Mouse (Mus musculus) erythroblast, adult 5-6 weeks (primary cell): ENCODE measurements around the gene Oip5. TPM values are rescaled to one million over a fixed set of nuclear protein-coding genes. Genes with fewer than 3 reads are reported as not detected.
A peak's percentile ranks its signal among the peaks of the same experiment; 100 is the strongest.
"Not testable (repeated sequence)": the region's sequence is repeated elsewhere in the genome, so short reads cannot be mapped to it uniquely, and the experiment has no call there.

Experiments
- ATAC-seq: replicated peaks from 2 replicates; pipeline ENCODE4 v1.8.0; 2016; ENCODE audit warnings: moderate number of reproducible peaks, mild to moderate bottlenecking, moderate TSS enrichment, inconsistent platforms; ENCODE audit not compliant: poor library complexity, low FRiP score, severe bottlenecking
- total RNA-seq, 2 experiments: library from RNA; stranded (forward) in 1 of 2; stranded (reverse) in 1 of 2; fragments of 150-400 nt in 1 of 2; fragments of 200-764, 138-1000 nt in 1 of 2; gene quantifications; 2 replicates each; pipeline versions ENCODE4 v1.2.3 to v1.2.4; 2015 to 2017; ENCODE audit warnings: low replicate concordance in 2 of 2

Oip5 gene
- 32.4 and 64.9 TPM in 2 replicates for total RNA-seq (2015; ENCODE audit: low replicate concordance)
- 62.0 and 66.3 TPM in 2 replicates for total RNA-seq (2017; ENCODE audit: low replicate concordance)

DNA sequence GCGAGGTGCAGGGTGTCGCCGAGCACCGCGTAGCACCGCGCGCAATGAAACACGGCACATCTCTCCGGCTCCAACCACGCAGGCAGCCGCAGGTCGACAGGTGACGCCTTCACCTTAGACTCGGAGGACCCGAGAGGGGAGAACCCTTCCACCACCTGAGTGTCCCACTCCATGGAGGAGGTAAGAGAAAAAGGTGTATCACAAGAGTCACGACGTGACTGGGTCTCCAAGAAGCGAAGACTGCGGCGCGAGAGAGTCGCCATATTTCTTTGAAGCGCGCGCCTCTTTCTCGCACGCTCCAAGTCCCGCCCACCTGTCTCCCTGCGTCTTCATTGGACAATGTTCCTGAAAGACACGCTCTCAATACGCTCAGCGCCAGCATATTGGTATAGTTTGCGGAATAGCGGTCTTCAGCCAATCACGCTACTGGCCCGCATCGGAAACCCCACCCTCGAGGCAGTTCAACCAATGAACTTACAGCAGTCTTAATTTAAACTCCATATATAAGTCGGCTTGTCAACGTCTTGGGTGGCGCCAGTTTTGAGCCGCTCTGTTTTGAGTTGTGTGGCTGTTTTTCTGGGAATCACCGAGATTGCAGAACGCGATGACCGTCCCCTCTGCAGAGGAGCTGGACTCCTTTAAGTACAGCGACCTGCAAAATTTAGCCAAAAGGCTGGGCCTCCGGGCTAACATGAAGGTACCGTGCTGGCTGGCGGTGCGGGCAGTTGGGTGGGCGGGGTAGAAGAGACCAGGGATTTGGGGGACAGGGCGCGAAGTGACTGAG lies at the start of gene Oip5, which contains the start of gene Nusap1:
Gene Oip5 (minus strand): TSS at position 271 of the 784 bp plus-strand sequence.
Gene Nusap1 (plus strand): TSS at position 100 of the 784 bp plus-strand sequence.
- ATAC-seq, result peak; percentile 94

DNA sequence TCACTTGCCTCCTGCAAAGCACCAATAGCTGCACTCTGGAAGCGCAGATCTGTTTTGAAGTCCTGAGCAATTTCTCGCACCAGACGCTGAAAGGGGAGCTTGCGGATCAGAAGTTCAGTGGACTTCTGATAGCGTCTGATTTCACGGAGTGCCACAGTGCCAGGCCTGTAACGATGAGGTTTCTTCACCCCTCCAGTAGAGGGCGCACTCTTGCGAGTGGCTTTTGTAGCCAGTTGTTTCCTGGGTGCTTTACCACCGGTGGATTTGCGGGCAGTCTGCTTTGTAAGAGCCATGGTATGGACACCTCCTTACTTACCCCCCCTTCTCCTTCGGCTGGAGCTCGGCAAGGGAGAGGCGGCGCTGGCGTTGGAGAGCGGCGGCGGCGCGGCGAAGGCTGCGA lies 47.5 kb upstream of the Oip5 start:
- not testable (repeated sequence) for ATAC-seq

DNA sequence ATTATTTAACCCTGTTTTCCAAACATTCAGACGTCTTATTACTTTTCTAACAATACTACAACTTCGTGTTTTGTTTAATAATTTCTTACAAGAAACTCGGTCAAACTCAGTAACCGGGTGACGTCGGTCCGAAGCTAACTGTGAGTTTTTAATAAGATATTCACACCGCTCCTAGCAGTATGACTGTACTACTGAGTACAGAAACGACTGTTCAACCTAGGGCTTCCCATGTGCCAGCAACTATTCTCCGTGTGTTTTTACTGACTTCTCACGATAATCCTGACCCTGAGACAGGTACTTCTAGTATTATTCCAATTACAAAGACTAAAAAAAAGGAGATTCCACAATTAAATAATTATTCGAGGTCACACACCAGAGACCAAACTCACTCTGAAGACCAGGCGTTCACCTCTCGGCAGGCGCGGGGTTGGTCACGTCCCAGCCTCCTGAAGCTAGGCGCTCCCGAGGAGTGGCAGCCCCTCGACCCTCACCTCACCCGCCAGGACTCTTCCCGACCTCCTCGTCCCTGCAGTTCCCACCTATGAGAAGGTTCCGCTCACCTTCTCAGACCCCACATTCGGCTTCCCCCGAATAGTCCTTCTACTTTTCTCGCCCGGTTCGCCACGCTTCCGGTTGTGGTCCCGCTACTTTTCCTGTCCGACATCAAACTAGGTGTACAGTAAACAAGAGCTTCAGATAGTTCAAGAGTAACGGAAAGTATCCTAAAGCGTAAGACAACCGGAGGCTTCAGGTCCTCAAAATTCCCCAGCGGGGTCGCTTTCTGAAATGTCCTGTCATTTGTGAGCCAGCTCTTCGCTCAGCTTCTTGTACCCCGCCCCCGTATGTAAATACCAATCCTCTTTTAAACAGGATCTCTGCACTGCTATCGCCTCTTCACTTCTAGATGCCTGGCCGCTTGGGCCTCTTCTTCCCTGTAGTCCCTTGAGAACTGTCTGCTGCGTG lies 44.2 kb upstream of the Oip5 start, which contains the start of gene Ndufaf1:
Gene Ndufaf1 (minus strand): TSS at position 608 of the 963 bp plus-strand sequence.
- ATAC-seq, result peak; percentile 91

DNA sequence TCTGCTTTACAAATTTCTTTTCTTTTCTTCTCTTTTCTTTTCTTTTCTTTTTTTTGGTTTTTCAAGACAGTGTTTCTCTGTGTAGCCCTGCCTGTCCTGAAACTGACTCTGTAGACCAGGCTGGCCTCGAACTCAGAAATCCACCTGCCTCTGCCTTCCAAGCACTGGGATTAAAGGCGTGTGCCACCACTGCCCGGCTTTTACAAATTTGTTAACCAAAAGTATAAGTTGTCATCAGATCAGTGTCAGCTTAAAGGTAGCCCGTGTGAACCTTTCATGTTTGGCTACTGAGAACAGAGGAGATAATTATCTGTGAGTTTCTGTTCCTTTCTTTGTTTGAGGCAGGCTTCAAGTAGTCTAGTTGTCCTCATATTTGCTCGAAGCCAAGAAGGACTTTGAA lies 26.0 kb upstream of the Oip5 start:
- no peak for ATAC-seq

DNA sequence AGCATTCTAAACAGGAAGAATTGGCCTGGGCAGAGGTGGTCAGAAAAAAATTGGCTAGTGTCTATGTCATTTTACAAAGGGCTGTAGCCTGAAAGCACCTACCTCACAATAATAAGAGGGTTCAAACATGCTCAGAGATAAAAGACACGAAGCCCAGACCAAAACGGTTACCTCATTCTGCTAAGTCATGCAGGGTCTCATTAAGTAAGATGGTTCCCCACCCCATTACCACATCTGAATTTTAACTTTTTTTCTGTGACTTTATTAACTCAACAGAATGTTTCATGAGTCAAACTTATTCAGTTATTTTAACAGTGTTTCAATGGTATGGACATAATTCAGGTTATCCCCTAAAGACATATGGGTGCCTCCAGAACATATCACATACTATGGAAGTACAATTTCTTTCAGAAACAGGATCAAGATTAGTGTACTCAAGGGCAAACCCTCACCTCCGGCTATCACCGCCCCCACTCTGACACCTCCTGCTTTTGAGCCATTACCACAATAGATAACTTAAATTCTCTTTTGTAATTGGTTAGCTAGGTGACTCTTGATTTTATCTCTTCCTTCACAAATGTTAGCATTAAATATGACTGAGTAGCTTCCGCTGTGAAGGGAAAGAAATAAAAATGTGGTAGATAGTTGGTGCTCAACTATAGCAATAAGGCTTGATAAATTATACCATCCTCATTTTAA lies 23.1 kb upstream of the Oip5 start:
- no peak for ATAC-seq

DNA sequence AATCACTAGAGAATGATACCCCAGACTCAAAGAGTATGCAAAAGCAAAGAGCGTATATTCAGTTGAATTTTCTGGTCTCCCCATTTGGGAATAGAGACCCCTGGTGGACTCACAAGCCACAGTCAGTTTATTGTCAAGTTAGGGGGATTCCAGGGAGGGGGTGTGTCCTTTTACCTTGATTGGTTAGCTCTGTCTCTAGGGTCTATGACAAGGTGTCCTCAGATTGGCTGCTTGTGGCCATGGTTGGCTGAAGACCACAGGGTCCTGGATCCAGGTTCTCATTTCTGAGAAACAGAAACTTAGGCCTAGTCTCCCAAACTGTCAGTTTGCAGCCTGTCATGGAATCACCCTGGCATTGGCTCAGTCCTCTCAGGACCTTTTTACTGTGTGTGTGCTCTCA lies 18.5 kb upstream of the Oip5 start:
- no peak for ATAC-seq

DNA sequence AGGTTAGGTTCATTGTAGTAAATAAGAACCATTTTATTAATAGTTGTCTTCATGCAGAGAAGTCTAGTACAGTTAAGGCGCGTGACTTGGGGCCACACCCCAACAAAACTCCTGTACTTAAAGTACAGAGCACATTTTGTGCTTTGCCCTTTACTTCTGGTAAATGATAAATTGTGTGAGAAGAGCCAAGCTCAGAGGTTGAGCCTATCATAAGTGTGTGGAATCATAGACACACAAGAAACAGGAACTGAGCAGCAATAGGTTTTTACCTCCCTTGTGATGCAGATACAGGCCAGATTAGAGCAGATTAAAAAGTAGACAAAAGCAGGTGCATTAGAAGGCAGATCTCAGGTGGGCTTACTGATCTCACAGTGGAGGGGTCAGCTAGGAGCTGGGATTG lies 3.0 kb upstream of the Oip5 start:
- no peak for ATAC-seq

DNA sequence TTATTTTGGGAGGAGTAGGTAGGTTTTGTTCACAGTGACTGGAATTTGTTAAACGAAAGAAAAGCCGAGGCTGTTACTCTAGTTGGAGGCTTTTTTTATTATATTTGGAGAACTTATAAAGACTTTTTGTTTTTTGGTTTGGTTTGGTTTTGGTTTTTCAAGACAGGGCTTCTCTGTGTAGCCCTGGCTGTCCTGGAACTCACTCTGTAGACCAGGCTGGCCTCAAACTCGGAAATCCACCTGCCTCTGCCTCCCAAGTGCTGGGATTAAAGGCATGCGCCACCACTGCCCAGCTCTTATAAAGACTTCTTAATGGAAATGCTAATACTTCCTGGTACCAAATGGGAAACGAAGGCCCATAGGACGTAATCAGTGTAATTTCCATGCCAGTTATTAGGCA lies 733 bp upstream of the Oip5 start:
- ATAC-seq, result not testable (repeated sequence)

DNA sequence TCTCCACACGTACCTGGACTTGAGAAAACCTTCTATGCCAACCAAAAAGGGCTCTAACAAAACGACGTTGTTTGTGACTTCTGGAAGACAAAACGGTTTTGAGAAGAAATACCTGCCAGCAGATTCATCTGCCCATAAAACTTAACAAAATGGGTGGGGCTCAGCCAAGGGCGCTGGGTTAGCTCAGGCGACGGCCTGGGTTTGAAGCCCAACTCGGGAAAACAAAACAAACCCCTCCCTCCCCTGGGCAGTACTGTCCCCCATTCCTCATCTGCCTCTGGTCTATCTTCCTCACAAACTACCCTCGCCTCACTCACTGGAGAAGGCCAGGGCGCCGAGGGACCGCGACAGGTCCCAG lies 449 bp downstream of the Oip5 start:
- peak; percentile 58 for ATAC-seq

DNA sequence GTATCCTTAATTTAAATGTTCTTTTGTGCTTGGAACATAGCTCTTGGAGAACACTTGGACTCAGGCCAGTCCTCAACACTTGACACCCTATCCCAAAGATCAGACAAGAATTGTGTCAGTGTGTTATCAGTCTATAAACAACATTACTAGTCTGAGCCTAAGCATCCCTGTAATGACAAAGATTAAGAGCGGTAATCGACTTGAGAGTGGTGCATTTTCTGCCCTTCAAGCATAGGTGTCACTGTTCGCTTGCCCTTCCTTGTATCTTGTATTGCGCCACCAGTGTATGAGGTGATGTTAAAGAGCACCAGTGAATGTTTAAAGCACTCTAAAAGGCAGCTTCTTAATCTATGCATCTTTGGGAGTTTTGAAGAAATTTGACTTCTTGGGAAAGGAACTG lies 11.2 kb downstream of the Oip5 start:
- ATAC-seq, result peak; percentile 76

DNA sequence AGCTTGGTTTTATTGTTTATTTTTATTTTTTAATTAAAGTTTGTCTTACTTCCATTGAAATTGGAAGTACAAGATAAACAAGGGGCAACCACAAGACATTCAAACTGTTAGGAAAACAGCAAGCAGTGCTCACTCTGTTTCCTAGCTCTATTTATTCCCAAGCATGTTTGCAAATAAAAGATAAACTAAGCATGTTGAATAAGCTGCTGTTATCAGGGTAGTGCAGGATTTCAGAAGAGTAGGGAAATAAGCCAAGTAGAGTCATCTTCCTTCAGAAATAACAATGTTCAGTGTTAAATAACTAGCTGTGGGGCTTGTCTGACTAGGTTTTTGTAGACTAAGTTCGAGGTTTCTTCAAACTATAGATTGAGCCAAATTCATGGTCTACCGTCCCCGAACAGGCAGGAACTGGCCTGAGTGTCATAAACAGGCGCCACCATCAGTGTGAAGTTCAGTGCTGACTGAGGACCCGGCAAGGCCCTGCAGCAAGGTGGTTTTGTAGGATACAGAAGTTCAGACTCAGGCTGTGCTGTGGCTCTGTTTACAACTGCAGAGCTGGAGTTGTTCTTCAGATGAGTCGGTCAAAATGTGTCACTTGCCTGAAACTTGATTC lies 12.8 kb downstream of the Oip5 start:
- peak; percentile 88 for ATAC-seq

DNA sequence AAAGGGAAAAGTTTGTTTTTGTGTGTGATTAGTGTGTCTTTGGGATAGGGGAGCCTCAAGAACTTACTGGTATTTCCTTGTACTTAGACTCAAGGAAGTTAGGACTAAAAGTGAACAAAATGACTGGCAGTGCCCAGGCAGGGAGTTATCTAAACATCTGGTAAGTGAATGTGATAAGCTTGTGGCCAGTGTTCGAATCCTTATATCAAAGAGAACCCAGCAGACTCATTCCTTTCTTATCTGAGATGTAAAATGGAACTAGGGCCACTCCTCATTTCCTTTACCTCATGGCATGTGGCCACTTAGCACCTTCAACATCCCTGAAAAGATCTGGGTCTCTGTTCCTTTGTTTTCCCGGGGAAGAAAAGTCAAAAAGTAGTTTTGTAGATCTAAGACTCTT lies 14.4 kb downstream of the Oip5 start:
- no peak for ATAC-seq

DNA sequence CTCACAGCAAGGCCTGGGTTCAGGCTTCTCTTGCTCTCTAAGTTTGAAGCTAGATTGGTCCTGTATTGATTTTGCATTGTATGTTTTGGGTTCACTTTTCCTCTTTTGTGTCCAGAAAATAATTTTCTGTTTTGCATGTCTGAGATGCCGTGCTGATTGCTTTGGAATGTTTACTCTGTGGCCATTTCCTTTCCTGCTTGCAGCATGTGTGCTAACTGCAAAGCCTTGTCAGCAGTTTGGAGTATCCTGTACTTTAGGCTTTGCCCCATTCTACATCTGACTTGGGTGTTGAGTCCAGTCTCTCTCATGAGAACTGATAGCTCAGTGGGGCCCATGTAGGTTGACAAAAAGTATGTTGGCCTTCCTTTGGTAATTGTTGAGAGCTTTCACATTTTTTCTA lies 15.8 kb downstream of the Oip5 start:
- no peak for ATAC-seq

DNA sequence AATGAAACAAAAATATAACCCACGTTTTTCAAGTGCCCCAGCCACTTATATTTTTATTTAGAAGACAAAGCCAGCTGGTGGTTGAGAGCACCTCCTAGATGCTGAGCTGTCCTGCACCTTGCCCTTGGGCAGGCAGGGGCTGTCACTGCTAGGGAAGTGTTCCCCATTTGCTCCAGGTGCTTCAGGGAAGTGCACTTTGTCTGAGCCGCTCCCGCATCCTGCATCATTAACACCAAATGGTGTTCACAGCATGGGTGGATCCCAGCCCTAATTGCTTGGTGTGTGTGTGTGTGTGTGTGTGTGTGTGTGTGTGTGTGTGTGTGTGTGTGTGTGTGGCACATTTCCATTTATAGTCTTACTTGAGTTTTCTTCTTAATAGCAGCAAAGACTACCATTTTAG lies 16.7 kb downstream of the Oip5 start:
- not testable (repeated sequence) for ATAC-seq

DNA sequence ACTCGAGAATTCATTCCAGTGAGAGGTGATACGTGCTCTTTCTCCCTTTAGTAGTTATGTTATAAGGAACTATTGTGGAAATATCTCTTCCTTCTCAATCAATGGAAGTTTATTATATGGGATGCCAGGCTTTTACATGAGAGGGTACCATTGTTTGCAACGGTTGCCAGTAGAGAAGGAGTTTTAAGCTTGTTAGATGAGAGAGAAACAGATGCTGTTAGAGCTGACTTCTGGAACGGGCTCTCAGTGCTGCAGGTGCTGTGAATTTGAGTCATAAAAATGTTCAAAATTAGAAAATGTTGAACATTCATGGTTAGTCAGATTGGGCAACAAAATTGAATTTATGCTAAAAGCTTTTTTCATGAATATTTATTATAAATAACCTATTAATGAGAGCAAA lies 17.2 kb downstream of the Oip5 start:
- no peak for ATAC-seq

DNA sequence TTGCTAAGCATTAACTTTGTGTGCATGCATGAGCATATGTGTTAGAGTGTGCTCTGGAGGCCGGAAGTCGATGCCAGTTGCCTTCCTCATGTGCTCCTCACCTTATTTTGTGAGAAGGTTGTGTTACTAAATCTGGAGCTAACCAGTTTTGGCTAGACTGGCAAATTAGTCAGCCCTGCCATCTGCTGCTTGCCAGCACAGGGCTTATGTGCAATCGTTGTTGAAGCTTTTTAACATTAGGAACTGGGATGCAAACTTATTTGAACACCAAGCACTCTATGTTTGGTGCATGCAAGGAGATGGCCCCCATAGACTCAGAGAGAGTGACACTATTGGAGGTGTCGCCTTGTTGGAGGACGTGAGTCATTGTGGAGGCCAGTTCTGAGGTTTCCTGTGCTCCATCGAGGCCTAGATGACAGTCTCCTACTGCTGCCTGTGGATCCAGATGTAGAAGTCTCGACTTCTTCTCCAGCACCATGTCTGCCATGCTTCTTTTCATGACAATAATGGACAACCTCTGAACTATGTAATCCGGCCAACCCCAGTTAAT lies 21.4 kb downstream of the Oip5 start:
- no peak for ATAC-seq

DNA sequence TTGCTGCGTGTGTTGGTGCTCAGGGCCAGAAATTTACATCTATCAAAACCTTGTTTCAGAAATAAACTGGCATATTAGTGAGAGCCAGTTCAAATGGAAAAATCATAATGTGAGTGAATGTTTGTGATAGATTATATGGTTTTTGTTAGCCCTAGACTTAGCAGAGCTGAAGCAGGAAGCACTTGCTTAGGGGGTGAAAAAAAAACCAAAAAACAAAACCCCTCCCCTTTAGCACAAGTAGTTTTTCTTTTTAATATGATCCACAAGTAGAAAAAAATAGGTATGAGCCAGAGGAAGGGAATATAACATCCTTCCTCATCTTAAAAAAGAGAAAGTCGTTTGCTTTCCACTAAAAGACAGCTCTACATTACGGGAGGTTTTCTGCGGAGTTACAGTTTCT lies 23.0 kb downstream of the Oip5 start:
- no peak for ATAC-seq

DNA sequence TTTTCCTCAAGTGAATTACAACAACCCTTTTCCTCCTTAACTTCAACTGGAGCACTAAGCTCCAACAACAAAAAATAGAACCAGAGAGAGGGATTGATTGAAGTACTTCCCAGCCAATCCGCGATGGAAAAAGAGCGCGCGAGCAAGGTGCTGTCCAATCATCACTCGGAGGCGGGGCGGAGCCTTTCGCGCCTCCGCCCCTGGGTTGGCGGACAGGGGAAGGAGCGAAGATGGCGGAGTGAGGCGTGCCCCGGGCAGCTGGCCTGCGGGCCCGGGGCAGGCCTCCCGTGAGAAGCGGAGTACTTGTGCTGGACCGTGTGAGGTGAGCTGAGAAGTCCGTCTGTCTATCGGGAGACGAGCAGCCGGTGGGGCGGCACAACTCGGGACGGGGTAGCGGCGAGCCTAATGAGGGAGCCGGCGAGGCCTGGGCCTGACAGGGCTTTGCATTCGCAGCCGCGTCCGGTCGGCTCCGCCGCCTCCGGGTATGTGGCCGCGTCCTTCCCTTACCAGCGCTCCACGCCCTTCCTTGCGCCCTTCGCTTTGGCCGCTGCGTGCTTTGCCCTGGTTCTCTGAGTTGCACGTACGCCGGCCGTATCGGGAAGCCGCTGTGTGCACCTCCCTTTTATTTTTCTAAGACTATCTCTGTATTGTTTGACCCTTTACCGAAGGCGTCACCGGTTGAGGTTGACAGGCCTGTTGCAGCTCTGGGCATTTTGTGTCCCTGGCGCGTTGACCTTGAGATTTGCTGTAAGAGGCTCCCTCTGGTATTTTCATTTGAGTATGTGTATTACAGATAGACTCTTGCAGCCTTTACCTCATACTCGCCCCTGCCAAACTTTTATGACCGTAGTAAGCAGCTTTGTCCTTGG lies 23.9 kb downstream of the Oip5 start:
- ATAC-seq, result peak; percentile 93

DNA sequence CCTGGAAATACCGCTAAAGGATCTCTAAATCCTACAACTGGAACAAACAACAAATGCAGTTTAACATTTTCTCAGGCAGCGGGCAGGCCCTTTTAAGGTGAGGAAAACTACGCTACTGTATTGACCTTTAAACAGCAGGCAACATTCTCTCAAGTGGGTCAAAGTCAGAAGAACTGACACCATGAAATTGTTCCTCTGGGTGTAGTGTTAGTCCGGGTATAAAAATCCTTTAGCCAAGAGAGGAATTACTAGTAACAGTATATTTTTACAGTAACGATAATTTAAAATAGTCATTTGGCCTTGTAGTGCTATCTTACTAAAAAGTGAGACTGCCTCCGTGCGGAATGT lies 24.5 kb downstream of the Oip5 start:
- peak; percentile 26 for ATAC-seq
